Mouse (Mus musculus): ENCODE data around the gene Park7. TPM values are rescaled to one million over a fixed set of nuclear protein-coding genes. Genes with fewer than 3 reads are reported as not detected.

The Park7 gene
- polyA plus RNA-seq, 1 experiment from 2014 or later = 287 TPM

DNA sequence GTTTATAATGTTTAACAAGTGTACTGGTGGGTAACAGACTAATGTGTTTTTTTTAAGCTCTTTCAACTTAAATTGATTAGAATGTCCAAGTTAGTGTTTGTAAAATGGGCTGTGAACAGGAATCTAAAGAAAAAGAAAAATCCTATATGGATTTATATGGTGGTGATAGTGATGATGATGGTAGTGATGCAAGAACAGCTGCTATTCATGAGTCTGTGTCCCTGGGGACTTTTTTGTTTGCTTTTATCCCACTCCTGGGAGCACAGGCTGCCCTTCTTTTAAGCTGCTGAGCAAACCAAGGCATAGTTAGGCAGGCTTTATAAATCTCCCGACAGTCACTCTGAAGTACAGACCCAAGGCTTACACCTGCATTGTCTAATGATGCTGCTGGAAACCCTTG is 19.3 kb upstream of the Park7 start:
- no peak for ATAC-seq (replicated peaks; ENCODE audit: insufficient number of reproducible peaks, insufficient read depth, low FRiP score, low read depth)
- no peaks in the 10 kb centered on the region for H3K9me3 ChIP-seq (replicated peaks)
- WGBS = 62% methylated on average over 1 of the region's 1 CpGs
- H3K36me3 ChIP-seq = no peaks in the 10 kb centered on the region
- no peaks in the 10 kb centered on the region for H3K27me3 ChIP-seq
- no peak overlapping the region for H3K27ac ChIP-seq
- H3K9ac ChIP-seq = no peak overlapping the region
- H3K4me2 ChIP-seq = no peak overlapping the region
- peaks cover 9% of the 10 kb centered on the region for H3K4me1 ChIP-seq (replicated peaks)
- H3K4me3 ChIP-seq = no peak overlapping the region

DNA sequence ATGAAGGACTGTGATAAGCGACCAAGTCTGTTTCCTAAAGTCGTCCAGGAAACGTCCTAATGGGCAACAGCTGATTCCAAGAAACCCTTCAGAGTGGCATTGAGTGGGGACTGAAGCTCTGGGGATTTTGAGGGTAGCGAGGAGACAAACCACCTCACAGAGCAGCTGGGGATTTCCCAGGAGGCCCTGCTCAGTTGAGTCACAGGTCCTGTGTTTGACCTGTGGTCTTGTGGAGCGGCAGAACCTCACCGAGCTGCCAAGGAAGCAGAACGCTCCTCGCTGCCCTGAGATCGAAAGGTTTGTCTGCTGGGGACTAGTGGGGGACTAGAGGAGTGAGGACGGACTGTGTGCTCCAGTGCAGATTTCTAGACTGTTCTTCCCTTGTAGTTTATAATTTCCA is 13.6 kb upstream of the Park7 start:
- Histone ChIP-seq H3K27ac (no peak overlapping the region), H3K4me1 (replicated peaks) (0 out of 2 replicates have a peak, but pooled peaks cover 3% of the 10 kb centered on the region), H3K9me3 (replicated peaks) (no peaks in the 10 kb centered on the region), H3K4me2 (no peak overlapping the region), H3K27me3 (no peaks in the 10 kb centered on the region), H3K36me3 (no peaks in the 10 kb centered on the region), H3K4me3 (no peak overlapping the region), H3K9ac (no peak overlapping the region)
- WGBS = 49% methylated on average over 10 of the region's 10 CpGs
- no peak for ATAC-seq (replicated peaks; ENCODE audit: insufficient number of reproducible peaks, insufficient read depth, low FRiP score, low read depth)

DNA sequence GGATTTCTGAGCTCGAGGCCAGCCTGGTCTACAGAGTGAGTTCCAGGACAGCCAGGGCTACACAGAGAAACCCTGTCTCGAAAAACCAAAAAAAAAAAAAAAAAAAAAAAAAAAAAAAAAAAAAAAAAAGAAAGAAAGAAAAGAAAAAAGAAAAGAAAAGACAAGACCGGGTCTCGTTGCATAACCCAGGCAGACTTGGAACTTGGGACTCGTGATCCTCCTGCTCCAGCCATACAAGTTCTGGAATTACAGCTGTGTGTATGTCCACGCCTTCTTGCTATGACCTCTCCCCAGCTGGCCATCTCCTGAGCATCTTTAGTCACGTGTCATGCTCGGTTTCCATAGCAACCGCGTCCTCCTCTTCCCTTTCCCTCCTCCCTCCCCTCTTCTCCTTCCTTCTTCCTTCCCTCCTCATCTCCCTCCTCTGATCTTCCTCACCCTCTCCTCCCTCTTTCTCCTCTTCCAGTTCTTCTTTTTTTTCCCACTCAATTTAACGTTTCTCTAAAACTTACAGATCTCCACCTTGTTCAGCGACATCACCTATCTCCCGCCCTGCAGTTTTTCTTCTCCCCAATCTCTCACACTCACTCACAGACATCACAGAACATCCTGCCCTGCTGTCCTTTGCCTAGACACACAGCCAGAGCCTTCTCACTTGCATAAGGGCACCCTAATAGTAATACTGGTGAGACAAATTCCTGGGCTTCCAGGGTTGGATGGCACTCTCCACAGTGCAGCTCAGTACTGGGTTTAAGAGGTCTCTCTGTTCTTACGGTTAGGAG is 12.9 kb upstream of the Park7 start:
- no peak for ATAC-seq (replicated peaks; ENCODE audit: insufficient number of reproducible peaks, insufficient read depth, low FRiP score, low read depth)
- H3K4me1 ChIP-seq (replicated peaks) = 0 out of 2 replicates have a peak, but pooled peaks cover 3% of the 10 kb centered on the region
- H3K27me3 ChIP-seq = no peaks in the 10 kb centered on the region
- H3K4me2 ChIP-seq = no peak overlapping the region
- H3K9ac ChIP-seq = no peak overlapping the region
- H3K4me3 ChIP-seq = no peak overlapping the region
- 45% methylated on average over 13 of the region's 14 CpGs for WGBS
- no peaks in the 10 kb centered on the region for H3K36me3 ChIP-seq
- no peaks in the 10 kb centered on the region for H3K9me3 ChIP-seq (replicated peaks)
- no peak overlapping the region for H3K27ac ChIP-seq

DNA sequence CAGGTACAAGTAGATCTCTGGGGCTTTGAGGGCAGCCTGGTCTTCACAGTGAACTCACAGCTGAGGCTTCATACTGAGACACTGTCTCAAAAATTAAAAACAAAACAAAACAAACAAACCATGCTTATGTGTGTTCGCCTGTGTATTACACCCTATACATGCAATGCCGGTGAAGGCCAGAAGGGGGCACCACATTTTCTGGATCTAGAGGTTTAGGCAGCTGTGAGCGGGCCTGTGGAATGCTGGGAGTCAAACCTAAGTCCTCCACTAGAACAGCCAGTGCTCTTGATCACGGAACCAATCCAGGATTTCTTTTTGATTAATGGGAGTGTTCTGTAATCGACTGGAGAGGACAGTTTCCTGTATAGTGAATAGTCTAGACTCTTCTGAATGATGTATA is 11.7 kb upstream of the Park7 start:
- Histone ChIP-seq H3K9me3 (replicated peaks) (no peaks in the 10 kb centered on the region), H3K27me3 (no peaks in the 10 kb centered on the region), H3K4me1 (replicated peaks) (0 out of 2 replicates have a peak, but pooled peaks cover 3% of the 10 kb centered on the region), H3K9ac (no peak overlapping the region), H3K4me2 (no peak overlapping the region), H3K27ac (no peak overlapping the region), H3K4me3 (no peak overlapping the region), H3K36me3 (no peaks in the 10 kb centered on the region)
- ATAC-seq (replicated peaks; ENCODE audit: insufficient number of reproducible peaks, insufficient read depth, low FRiP score, low read depth) = no peak
- 51% methylated on average over 5 of the region's 5 CpGs for WGBS

DNA sequence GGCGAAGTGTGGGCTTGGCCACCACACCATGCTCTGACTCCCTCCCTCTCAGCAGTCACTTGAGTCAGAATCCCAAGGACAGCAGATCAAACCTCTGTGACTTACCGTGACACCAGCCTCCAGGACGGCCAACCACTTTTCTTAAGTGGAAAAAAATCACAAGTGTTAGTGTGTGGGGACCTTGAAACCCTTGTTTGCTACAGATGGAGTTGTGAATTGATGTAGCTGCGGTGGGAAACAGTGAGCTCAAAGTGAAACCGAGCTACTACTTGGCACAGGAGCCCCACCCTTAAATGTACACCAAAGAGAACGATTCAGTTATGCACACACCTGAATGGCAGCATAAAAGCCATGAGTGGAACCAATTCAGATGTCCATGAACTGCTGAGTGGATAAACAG is 10.7 kb upstream of the Park7 start:
- 66% methylated on average over 6 of the region's 6 CpGs for WGBS
- no peak overlapping the region for H3K27ac ChIP-seq
- H3K36me3 ChIP-seq = no peaks in the 10 kb centered on the region
- no peaks in the 10 kb centered on the region for H3K27me3 ChIP-seq
- no peak overlapping the region for H3K4me3 ChIP-seq
- 0 out of 2 replicates have a peak, but pooled peaks cover 3% of the 10 kb centered on the region for H3K4me1 ChIP-seq (replicated peaks)
- H3K9ac ChIP-seq = no peak overlapping the region
- no peak overlapping the region for H3K4me2 ChIP-seq
- no peaks in the 10 kb centered on the region for H3K9me3 ChIP-seq (replicated peaks)
- no peak for ATAC-seq (replicated peaks; ENCODE audit: insufficient number of reproducible peaks, insufficient read depth, low FRiP score, low read depth)

DNA sequence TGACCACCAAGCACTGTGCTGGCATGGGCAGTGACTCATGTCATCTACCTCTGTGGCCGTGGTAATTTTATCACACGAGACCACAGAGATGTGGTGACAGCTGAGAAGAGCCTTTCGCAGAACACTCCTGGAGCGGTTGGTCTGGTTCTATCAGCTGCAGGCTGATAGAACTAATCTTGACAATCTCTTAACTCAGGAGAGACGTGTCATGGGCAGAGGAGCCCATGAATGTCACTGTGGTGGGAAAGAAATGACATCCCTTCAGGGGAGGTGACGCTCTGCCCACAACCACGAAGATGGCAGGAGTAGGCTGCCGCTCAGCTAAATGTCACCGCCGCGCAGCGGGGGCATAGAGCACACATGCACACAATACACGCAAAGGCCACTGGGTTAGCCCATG is 10.1 kb upstream of the Park7 start:
- WGBS = 56% methylated on average over 13 of the region's 13 CpGs
- ATAC-seq (replicated peaks; ENCODE audit: insufficient number of reproducible peaks, insufficient read depth, low FRiP score, low read depth) = no peak
- H3K27ac ChIP-seq = no peak overlapping the region
- no peaks in the 10 kb centered on the region for H3K36me3 ChIP-seq
- H3K27me3 ChIP-seq = no peaks in the 10 kb centered on the region
- H3K9me3 ChIP-seq (replicated peaks) = no peaks in the 10 kb centered on the region
- no peak overlapping the region for H3K9ac ChIP-seq
- H3K4me2 ChIP-seq = peak overlapping the region; percentile 17; the same call in 1 of the 2 replicates
- H3K4me3 ChIP-seq = no peak overlapping the region
- H3K4me1 ChIP-seq (replicated peaks) = 0 out of 2 replicates have a peak, but pooled peaks cover 3% of the 10 kb centered on the region

DNA sequence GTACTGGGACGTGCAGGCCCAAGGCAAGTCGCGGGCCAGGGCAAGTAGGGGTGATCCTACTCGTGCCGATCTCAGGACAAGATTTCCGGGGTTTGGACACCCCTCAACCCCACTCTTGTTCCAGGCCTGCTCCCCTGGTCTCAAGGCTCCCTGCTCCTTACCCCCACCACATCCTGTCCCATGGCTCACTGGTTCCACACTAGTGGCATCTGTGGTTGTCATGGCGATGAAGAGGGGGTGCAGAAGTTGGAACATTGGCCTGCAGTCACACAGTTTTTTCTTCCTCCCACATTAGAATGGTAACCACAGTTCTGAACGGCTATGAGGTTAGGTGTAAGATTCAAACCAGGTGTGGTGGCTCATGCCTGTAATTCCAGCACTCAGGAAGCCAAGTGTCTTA is 7.0 kb upstream of the Park7 start:
- 0 out of 2 replicates have a peak, but pooled peaks cover 3% of the 10 kb centered on the region for H3K4me1 ChIP-seq (replicated peaks)
- H3K36me3 ChIP-seq = no peaks in the 10 kb centered on the region
- ATAC-seq (replicated peaks; ENCODE audit: insufficient number of reproducible peaks, insufficient read depth, low FRiP score, low read depth) = 0 out of 2 replicates have a peak, but pooled peaks have one; percentile 14
- no peak overlapping the region for H3K4me3 ChIP-seq
- 77% methylated on average over 8 of the region's 8 CpGs for WGBS
- no peaks in the 10 kb centered on the region for H3K9me3 ChIP-seq (replicated peaks)
- H3K27ac ChIP-seq = no peak overlapping the region
- no peak overlapping the region for H3K9ac ChIP-seq
- no peak overlapping the region for H3K4me2 ChIP-seq
- no peaks in the 10 kb centered on the region for H3K27me3 ChIP-seq

DNA sequence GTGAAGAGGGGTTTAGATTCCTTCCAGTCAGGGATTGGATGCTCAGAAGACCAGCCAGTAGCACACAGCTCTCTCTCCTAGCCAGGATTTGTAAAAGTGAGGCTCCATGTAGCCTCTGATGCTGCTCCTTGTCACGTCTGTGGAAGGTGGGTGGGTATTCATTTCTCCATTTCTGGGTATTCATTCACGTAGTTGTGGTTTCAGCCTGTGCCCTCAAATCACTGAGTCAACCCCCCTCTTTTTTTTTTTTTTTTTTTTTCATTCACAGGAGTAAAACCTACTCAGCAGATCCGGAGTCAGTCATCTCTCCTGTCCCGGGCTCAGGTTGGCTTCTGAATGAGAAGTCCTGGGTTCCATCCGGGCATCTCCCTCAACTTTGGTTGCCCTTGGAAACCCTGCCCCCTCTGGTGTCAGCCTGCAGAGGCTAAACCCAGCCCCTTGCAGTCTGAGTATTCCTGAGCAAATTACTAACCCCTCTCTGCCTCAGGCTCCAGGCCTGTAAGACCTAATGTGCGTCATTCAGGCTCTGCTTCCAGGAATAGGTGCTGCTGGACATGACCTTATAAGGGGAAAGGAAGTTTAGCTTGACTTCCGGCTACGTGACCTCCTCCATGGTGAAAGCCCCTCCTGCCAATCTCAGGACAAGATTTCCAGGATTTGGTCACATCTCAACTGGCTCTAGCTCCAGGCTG is 3.2 kb upstream of the Park7 start:
- no peak overlapping the region for H3K9ac ChIP-seq
- peak overlapping the region; percentile 33; the same call in 1 of the 2 replicates for H3K27ac ChIP-seq
- ATAC-seq (replicated peaks; ENCODE audit: insufficient number of reproducible peaks, insufficient read depth, low FRiP score, low read depth) = no peak

DNA sequence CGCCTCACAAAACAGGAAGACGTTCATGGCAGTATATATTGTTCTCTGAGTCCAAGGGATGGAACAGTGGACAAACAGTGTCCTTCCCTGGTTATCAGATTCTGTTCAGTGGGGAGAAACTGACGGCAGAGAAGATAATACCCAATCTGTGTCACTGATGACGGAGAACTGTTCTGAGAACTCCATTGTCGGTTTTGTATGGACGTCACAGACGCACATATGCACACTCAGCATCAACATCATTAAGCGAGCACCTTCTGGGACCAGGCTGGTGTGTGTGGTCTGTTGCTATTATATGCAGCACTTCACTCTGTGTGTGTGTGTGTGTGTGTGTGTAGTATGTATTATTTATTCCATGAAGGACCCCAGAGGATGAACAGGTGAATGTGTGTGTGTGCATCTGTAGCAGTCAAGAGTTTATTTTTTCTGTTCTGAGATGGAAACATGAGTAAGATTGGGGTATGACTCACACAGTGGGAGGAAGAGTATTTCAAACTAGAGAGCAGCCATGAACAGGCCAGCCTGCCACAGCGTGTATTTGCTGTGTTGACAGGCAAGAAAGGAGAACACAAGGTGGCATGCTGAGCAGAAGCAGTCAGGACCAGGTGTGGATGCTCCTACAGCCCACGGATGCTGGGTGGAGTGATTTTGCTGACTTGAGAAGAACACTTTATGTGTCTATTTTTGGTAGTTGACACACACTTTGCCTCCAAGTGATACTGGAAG is 1.1 kb upstream of the Park7 start:
- no peaks in the 10 kb centered on the region for H3K36me3 ChIP-seq
- peak overlapping the region; percentile 68 for H3K9ac ChIP-seq
- no peaks in the 10 kb centered on the region for H3K27me3 ChIP-seq
- peak overlapping the region; percentile 69 for H3K4me2 ChIP-seq
- WGBS = 45% methylated on average over 10 of the region's 10 CpGs
- H3K27ac ChIP-seq = peak overlapping the region; percentile 86
- H3K4me1 ChIP-seq (replicated peaks) = peaks cover 13% of the 10 kb centered on the region
- no peaks in the 10 kb centered on the region for H3K9me3 ChIP-seq (replicated peaks)
- peak overlapping the region; percentile 70 for H3K4me3 ChIP-seq
- no peak for ATAC-seq (replicated peaks; ENCODE audit: insufficient number of reproducible peaks, insufficient read depth, low FRiP score, low read depth)

More for the DNA sequence above, 3.2 kb upstream of the Park7 start:
- no peak overlapping the region for H3K4me3 ChIP-seq
- no peaks in the 10 kb centered on the region for H3K36me3 ChIP-seq
- 53% methylated on average over 8 of the region's 8 CpGs for WGBS
- H3K27me3 ChIP-seq = no peaks in the 10 kb centered on the region
- no peak overlapping the region for H3K4me2 ChIP-seq
- no peaks in the 10 kb centered on the region for H3K9me3 ChIP-seq (replicated peaks)
- H3K4me1 ChIP-seq (replicated peaks) = peaks cover 13% of the 10 kb centered on the region

DNA sequence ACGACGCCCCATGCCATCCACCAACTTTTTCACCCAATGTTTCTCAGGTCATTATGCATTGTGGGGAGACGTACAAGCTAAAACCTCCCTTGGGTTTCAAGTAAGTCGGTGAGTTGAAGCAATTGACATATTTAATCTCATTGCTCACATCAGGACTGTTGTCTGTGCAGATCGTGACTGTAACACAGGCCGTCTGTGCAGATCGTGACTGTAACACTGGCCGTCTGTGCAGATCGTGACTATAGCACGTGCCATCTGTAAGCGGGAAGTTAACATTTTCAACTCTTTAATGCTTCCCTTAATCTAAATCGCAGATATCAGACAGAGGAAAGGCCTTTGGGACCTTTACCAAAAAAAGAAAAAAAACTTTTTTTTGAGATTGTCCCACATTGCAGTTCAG is 494 bp downstream of the Park7 start:
- peak overlapping the region; percentile 68 for H3K9ac ChIP-seq
- no peaks in the 10 kb centered on the region for H3K9me3 ChIP-seq (replicated peaks)
- H3K27ac ChIP-seq = peak overlapping the region; percentile 86
- H3K36me3 ChIP-seq = no peaks in the 10 kb centered on the region
- 13% methylated on average over 12 of the region's 12 CpGs for WGBS
- peak overlapping the region; percentile 69 for H3K4me2 ChIP-seq
- ATAC-seq (replicated peaks; ENCODE audit: insufficient number of reproducible peaks, insufficient read depth, low FRiP score, low read depth) = no peak
- H3K27me3 ChIP-seq = no peaks in the 10 kb centered on the region
- peak overlapping the region; percentile 70 for H3K4me3 ChIP-seq
- H3K4me1 ChIP-seq (replicated peaks) = peaks cover 20% of the 10 kb centered on the region
